8 mouse cellular contexts compared by ENCODE assay signal in the genomic region with DNA sequence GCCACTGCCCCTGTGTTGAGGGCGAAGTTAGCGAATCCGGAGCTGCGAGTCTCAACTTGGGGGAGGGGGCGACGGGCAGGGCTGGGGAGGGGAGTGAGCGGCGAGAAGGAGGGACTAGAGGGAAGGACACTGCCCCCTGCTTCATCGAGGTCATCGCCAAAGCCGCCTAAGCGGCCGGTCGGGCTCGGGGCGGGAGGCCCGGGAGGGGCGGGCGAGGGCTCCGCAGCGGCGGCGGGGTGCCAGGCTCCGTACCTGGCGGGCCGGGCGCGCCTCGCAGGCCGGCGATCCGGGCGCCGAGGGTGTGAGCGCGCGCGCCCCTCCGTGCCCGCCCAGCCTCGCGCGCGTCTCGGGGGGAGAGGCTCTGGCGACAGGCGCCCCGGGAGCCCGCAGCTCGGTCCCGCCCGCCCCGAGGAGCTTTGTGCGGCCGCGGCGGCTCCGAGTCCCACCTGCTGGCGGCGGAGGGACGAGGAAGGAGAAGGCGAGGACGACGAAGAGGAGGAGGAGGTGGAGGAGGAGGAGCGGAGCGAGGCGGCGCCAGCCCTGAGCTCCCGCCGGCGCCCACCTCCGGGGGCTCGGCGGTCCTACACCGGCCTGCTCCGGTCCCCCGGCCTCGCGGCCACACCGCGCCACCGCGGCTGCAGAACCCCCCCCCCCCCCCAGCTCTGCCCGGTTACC. TPM values are rescaled to one million over a fixed set of nuclear protein-coding genes. Genes with fewer than 3 reads are reported as not detected.
DNase-seq lines count a peak whose midpoint lies in the region; ATAC-seq and TF ChIP-seq lines count a peak whose summit lies in the region.

A gene (plus strand): TSS at position 400 of the 675 bp plus-strand sequence.

- peak; percentile 86 for ATAC-seq in lung, embryonic 14.5 days (ENCODE audit: insufficient read depth)

- peak within 1 kb of the TSS; percentile 62 for H3K9ac ChIP-seq in lung, embryonic 14.5 days

- H3K4me2 ChIP-seq in lung, embryonic 14.5 days: peak within 1 kb of the TSS; percentile 95

- intact Hi-C loops in heart, postnatal 10 days (cut with DNase I): no loop called here

- DNase-seq in MN1 (ENCODE audit: low spot score): peak; percentile 60
- DNase-seq in embryo, embryonic 11 days: peak; percentile 85
- peak; percentile 16 to 21 for DNase-seq in heart, postnatal 10 days
- DNase-seq in layer of hippocampus, adult 2 months (ENCODE audit: low spot score in 2 of 2): peak; percentile 18 to 43
- DNase-seq in lung, embryonic 14.5 days: peak; percentile 56
- DNase-seq in right cerebral cortex, adult 18-20 months: peak; percentile 24
- no peak for DNase-seq in spleen, adult 12 weeks (ENCODE audit: low spot score)

- H3K9me3 ChIP-seq in E14TG2a.4 (ENCODE audit: low read length): no peaks in the 10 kb centered on the region
- no peaks in the 10 kb centered on the region for H3K9me3 ChIP-seq in lung, embryonic 14.5 days (ENCODE audit: low read depth, low read length)

- peak within 1 kb of the TSS; percentile 82 for H3K4me3 ChIP-seq in E14TG2a.4 (replicated peaks; ENCODE audit: low read length)
- peak within 1 kb of the TSS; percentile 77 for H3K4me3 ChIP-seq in layer of hippocampus, adult 2 months
- peak within 1 kb of the TSS; percentile 66 for H3K4me3 ChIP-seq in lung, embryonic 14.5 days (ENCODE audit: low read depth, low read length)

- peaks cover 64% of the 10 kb centered on the region for H3K27me3 ChIP-seq in E14TG2a.4 (ENCODE audit: insufficient read depth, low read length)
- H3K27me3 ChIP-seq in lung, embryonic 14.5 days (ENCODE audit: insufficient read depth, low read length): 0 out of 2 replicates have a peak, but pooled peaks cover 10% of the 10 kb centered on the region

- TF ChIP-seq CTCF in E14TG2a.4 (conservative IDR thresholded peaks at IDR 0.05; ENCODE audit: low read length): no peak
- TF ChIP-seq CTCF in layer of hippocampus, adult 2 months (conservative IDR thresholded peaks at IDR 0.05): peak; percentile 40; the same call in 1 of the 2 replicates
- TF ChIP-seq CTCF in lung, embryonic 14.5 days (IDR thresholded peaks at IDR 0.05; ENCODE audit: low read depth): no peak

- peak within 1 kb of the TSS; percentile 74 for H3K27ac ChIP-seq in layer of hippocampus, adult 2 months
- H3K27ac ChIP-seq in lung, embryonic 14.5 days (ENCODE audit: low read depth): peak within 1 kb of the TSS; percentile 70

- H3K36me3 ChIP-seq in E14TG2a.4 (ENCODE audit: insufficient read depth, low read length): no peaks in the 10 kb centered on the region
- no peaks in the 10 kb centered on the region for H3K36me3 ChIP-seq in lung, embryonic 14.5 days (ENCODE audit: insufficient read depth)

- peaks cover 15% of the 10 kb centered on the region for H3K4me1 ChIP-seq in E14TG2a.4 (replicated peaks; ENCODE audit: low read depth, low read length)
- no peaks in the 10 kb centered on the region for H3K4me1 ChIP-seq in lung, embryonic 14.5 days (ENCODE audit: insufficient read depth)

- WGBS in lung, embryonic 14.5 days: under 1% methylated on average over 60 of the region's 84 CpGs

RNA-seq across cellular contexts. Expression of the gene that starts here (rescaled TPM):
- 1 to 10 TPM; 1.0 to 1.4 TPM for total RNA-seq in heart, postnatal 10 days (2021)
- 10 to 100 TPM; 27.6 to 28.9 TPM for total RNA-seq in layer of hippocampus, adult 2 months (2021)
- 2.5 and 2.6 TPM in 2 replicates for polyA plus RNA-seq in lung, embryonic 14.5 days (2014; fragmentation: Nextera tagmentation; extraction: Ambion mirVana)

Comparison
In these comparisons a context has a peak if more than half of its experiments do, and no peak if none do; other contexts are left out.
1. RNA of the gene that starts here (total RNA-seq): 27.6 to 28.9 TPM in layer of hippocampus, adult 2 months; 1.0 to 1.4 TPM in heart, postnatal 10 days; every median in the first group is over 10 times any median in the second.
2. Peak in every context shown above with its lines, with median percentiles within 50 percentile points of each other: H3K4me3 ChIP-seq.